Mouse (Mus musculus) splenic B cell, adult 2 months (primary cell): Measurements from ENCODE around the gene Maml3.

ENCODE experiments used
- DNase-seq: peaks from one replicate; pipeline ENCODE4 v3.0.0-alpha.2; 2011; ENCODE audit warnings: low read depth, low spot score
- H3K27me3 ChIP-seq: 2 replicates; pipeline ENCODE4 v1.6.1; 2012; ENCODE audit warnings: mild to moderate bottlenecking, low read length, moderate library complexity, mixed read lengths; ENCODE audit not compliant: control insufficient read depth, poor library complexity, insufficient read depth, severe bottlenecking
- H3K36me3 ChIP-seq: 2 replicates; pipeline ENCODE4 v1.6.1; 2012; ENCODE audit warnings: mild to moderate bottlenecking, low read length, moderate library complexity, mixed read lengths; ENCODE audit not compliant: control insufficient read depth, poor library complexity, insufficient read depth, severe bottlenecking

Gene Maml3

DNA sequence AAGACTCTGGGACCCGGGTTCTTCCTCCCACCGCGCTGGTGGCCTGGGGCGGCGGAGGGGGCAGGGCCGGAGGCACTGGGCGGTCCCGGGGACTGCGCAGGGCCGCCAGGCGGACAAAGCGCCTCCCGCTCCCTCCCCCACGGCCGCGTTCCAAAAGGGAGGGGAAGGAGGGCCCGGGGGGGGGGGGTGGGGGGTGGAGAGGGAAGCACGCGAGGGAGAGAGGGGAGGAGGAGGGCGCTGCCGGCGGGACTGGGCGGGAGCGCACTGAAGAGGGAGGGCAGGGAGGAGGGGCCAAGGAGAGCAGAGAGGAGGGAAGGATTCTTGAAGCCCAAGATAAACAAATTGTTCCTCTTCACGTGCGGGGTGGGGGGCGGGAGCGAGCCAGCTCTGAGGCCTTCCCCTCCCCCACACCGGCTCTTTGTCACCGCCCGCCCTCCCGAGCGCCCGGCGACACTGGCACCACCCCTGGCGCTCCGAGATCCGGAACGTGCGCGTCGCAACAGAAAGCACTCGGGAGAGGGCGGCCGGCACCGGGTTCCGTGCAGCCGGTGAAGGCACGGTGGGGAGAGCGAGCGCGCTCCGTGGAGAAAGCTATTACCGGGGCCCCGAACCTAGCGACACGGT is 2.8 kb downstream of the Maml3 start:
- H3K27me3 ChIP-seq, result no peaks in the 10 kb centered on the region
- no peaks in the 10 kb centered on the region for H3K36me3 ChIP-seq
- DNase-seq, result peak; percentile 90

DNA sequence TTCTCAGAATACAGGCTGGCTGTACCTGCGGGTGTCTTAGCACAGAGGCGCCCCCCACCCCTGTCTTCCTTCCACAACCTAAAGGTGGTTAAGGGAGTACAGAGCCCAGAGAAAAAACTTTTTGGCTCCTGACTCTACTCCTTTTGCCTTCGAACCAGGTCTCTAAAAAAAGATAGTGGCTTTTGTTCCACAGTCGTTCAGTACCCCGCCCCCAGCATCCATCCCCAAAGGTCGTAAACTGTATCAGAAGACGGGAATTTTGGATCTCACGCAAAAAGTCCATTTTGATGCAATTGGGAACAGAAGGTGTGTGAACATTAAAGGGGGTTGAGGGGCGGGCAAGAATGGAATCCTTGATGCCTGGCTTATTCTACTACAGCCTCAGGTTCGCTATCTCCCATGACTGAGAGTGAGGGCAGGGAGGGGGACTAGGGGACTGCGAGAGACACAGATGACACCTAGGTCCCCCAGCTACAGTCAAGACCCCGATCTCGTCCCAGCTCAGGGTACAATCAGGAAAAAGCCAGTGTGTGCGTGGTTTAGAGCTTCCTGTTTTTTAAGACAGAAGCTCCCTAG is 3.4 kb downstream of the Maml3 start:
- Histone ChIP-seq H3K36me3 (no peaks in the 10 kb centered on the region), H3K27me3 (no peaks in the 10 kb centered on the region)
- DNase-seq, result no peak

DNA sequence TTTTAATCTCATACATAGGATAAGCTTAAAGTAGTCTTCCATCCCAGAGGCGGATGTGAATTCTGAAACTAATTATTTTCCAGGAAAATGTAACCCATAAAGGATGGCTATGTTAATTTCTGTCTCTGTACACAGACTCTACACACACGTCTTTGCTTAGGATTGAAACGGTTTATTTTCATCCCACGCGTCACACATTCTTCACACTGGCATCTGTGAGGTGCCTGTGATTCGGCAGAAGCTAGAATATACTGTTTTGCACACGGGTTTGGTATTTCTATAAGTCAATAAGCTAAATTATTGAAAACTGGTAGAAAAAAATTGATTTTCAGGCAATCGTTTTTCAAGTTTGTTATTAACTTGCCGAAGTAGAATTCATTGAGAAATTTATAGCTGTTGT is 4.0 kb downstream of the Maml3 start:
- no peaks in the 10 kb centered on the region for H3K36me3 ChIP-seq
- no peaks in the 10 kb centered on the region for H3K27me3 ChIP-seq
- DNase-seq, result no peak

DNA sequence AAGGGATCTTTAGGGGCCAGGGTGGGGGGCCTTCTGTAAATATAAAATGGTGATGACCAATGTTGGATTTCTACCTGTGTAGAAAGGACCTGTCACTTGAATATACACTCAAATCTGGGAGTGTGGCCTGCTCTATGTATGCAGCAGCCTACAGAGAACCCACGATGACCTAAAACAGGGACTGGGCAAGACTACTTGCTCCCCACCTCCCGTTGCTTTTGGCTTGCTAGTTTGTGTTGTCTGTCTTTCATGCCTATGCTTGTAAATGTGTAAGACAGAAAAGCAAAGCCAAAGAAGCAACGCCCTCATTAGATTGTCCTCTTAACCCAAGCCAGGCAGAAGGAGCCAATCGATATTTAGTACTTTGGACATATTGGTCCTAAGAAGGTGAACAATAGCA is 4.6 kb downstream of the Maml3 start:
- DNase-seq, result no peak
- Histone ChIP-seq H3K36me3 (no peaks in the 10 kb centered on the region), H3K27me3 (no peaks in the 10 kb centered on the region)

DNA sequence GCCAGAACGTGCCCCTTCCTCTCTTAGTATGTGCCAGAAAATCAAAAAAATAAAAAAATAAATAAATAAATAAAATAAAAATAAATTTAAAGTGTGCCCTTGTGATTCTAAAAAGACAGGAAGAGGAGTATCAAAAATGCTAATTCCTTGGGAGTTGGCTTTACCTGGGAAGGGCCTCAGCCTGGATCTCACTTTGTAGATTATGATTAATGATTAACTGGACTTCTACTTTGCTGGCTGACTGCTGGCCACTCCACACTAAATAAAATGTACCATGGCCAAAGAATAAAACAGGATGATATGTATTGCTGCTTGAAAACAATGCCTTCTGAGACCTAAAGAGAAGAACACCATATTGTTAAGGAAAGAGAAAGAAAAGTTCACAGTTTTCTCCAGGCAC is 5.6 kb downstream of the Maml3 start:
- no peak for DNase-seq
- no peaks in the 10 kb centered on the region for H3K27me3 ChIP-seq
- no peaks in the 10 kb centered on the region for H3K36me3 ChIP-seq

DNA sequence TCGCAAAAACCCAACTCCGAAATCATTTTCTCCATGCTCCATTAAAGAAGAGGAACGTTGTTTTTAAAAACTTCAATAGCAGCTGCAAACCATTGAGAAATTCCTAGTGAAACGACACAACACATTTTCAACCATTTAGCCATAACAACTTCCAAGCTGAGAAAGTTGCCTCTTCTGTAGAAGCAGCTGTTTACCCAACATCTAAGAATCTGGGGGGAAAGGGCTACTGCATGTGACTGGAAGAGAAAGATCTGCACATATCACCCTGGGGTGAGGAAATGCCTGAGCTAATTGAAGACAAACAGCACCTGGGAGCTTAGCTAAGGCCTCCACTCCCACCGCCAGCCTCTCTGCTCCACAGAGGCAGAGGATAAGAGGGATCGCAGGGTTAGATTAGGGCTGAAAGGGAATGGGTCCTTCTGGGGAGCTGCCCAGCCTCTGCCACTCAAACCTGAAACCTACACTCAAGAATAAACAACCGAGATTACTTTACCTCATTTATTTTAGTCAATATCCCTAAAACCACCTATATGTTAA is 13.5 kb downstream of the Maml3 start:
- Histone ChIP-seq H3K27me3 (no peaks in the 10 kb centered on the region), H3K36me3 (no peaks in the 10 kb centered on the region)
- no peak for DNase-seq

DNA sequence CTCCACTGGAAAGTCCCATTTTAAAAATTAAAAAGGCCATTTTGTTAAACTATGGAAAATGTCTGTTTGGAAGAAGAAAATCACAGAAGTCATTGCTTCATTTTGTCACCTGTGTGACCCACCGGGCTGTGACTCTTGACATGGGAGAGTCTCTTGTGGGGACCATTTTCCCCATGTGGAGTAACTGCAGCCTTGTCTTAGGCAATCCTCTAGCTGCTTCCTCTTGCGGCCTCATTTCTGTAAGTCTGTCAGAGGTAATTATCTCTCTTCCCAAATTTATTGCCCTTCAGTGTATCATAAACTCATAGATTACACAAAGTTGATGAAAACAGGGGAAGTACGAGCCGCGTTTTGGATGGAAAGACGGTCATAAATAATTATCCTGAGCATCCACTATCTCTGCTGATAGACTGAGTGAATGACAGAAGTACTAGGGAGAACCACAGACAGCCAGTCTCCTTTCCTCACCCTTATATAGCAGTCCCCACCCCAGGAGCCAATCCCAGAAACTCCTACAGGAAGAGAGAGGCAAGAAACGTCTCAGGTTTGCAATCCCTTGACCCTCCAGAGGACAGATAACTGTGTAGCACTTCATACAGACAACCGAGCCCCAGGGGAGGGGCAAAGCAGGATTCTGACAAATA is 14.5 kb downstream of the Maml3 start:
- Histone ChIP-seq H3K36me3 (no peaks in the 10 kb centered on the region), H3K27me3 (no peaks in the 10 kb centered on the region)
- no peak for DNase-seq

DNA sequence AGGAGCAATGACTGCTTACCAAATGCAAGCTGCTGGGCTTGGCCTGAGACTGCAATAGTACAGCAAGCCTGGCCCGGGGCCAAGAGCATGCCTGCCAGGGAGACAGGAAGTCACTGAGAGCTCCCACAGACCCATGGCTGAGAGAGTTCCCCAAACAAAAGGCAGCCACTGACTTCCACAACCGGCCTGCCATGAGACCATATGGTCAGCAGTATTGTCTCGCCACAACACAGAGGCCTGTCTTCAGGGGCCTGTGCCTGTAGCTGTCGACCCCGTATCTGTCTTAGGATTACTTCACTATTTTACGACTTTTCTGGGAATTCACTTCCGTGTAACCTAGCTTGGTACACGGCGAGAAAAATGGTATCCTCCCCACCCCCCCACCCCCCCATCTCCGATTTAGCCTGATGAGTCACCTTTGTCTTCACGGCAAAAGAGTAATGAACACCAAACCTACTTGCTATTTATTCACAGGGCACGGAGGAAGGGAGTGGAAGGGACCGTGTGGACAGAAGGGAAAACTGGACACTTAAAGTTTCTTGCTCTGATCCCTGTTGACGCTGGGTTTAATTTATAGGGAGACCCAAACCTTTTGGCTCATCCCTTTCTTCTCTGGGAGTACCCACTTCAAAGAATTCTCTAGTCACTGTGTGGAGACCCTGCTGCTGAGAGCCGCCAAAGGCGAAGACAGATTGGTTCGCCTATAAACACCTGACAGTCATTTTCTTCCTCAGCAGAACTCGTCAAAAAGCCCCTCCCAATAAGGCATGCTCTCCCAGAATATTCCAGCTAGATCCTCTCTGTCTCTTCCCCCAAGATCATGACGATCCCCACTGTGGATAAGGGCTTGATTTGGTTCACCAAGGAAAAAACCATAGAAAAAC is 16.2 kb downstream of the Maml3 start:
- no peaks in the 10 kb centered on the region for H3K36me3 ChIP-seq
- DNase-seq, result peak; percentile 75
- H3K27me3 ChIP-seq, result no peaks in the 10 kb centered on the region

DNA sequence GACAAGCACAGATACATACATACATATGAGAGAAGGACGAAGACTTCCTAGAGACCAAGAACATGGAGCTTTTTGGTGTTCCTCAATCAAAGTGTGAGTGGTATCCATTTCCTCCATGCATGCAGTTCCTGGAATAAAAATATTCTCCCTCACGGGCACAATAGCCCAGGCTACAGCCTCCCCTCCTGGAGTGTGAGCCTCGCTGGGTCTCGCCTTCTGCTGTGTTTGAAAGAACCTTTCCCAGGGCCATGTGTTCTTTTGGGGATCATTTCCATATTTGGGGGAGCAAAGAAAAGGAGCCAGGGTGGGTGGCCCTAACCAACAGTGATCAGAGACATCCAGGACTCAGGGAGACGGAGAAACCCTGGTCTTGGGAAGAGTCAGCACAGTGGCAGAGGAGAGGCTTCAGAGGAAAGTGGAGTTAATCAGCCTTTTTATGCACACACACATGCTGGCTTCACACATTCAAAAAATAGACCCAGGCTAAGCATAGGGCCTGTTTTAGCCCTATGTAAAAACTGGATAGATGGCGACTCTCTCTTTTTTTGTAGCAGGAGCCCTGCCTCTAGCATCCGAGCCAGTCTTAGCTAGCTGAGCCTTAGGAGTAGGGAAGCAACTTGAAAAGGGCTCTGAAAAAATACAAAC is 17.1 kb downstream of the Maml3 start:
- Histone ChIP-seq H3K36me3 (no peaks in the 10 kb centered on the region), H3K27me3 (no peaks in the 10 kb centered on the region)
- no peak for DNase-seq

DNA sequence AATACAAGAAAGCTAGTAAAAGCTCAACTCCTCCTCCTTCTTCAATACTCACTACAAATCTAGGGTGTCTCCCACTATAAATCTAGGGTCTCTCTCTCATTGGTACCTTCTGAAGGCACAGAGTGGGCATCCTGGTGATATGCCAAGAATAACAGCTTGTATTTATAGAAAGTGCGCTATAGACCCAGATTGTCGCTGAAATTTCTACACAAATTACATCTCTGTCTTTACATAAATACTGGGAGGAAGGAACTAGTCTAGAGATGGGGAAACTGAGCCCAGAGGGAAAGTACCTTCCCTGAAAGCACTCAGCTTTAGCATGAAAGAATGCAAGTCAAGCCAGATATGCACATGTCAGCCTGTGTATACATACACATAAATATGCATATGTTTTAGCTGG is 26.1 kb downstream of the Maml3 start:
- no peak for DNase-seq
- no peaks in the 10 kb centered on the region for H3K27me3 ChIP-seq
- H3K36me3 ChIP-seq, result no peaks in the 10 kb centered on the region

DNA sequence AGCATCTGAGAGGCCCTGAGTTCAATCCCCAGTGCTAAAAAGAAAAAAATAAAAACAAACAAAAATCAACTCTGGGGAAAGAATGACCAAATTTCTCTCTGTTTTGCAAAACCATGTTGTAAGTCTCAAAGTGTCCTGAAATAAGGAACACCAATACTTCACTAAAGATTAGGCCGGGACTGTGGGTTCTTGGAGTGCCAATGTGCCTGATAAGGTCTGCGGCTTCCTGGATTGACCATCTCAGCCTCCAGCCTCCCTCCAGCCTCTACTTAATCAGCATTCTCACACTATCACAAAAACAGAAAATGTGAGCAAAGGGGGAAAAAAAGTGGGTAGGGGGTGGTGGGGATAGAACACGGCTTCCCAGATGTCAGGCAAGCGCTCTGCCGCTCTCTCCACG is 30.9 kb downstream of the Maml3 start:
- no peaks in the 10 kb centered on the region for H3K36me3 ChIP-seq
- no peak for DNase-seq
- H3K27me3 ChIP-seq, result no peaks in the 10 kb centered on the region

DNA sequence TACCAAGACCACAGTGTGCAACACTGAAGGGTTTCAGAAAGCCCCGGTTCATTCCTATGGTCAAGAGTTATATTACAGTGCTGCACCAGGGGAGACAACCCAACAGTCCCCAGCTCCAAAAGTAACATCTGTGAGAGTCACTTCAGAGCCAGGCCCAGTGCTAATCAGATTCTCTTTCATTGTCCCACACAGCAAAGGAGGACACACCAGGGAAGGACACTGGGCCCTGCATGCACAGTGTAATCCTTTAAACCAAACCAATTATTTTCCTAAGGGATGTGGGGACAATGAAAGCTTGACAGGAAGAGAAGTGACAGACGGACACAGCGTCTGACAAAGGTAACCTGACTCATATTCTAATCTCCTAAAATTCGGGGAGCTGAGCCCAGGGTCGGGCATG is 32.9 kb downstream of the Maml3 start:
- H3K36me3 ChIP-seq, result no peaks in the 10 kb centered on the region
- DNase-seq, result no peak
- no peaks in the 10 kb centered on the region for H3K27me3 ChIP-seq

DNA sequence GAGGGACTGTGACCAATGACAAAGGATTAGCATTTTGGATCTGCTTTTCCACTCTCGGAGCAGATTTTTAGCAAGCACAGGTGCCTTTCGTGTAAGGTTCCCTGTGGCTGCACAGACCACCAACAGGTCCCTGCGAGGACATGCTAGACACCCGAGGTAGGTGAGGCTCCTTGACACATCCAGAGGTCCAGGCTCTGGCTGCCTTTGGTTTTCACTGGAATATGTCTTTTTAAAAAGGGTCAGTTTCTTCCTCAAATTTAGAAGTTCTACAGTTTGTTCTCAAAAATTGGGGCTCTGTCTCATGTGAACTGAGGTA is 34.8 kb downstream of the Maml3 start:
- no peaks in the 10 kb centered on the region for H3K27me3 ChIP-seq
- H3K36me3 ChIP-seq, result no peaks in the 10 kb centered on the region
- no peak for DNase-seq

DNA sequence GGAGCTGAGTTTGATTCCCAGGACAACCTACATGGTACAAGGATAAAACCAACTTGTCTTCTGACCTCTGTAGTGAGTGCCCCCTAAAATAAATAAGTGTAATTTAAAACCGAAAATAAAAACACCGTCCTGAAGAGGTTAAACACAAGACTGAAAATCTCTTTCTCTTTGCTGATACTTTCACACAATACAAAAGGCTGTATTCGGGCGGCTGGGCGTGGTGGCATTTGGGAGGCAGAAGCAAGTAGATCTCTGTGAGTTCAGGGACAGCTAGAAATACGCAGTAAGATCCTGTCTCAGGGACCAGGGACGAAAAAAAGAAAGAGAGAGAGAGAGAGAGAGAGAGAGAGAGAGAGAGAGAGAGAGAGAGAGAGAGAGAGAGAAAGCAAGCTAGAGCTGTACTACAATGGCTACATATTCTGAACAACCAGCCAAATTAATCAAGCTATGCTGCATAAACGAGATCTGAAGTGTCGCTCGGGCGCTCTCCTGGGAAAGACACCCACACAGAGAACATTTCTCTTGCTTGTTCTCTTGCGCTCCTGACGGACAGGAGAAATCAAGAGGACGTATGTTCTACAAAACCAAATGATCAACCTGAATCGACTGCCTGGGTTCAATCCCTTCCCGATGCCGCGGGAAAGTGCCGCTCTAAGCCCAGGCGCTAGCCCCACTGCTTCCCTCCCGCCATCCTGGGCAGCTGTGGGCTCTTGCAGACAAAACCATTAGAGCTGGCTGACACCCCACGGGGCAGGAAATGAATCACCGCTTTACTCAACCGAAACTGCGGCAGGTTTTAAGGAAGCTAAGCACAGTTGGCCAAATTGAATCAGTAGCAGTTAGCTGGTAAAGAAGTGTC is 35.3 kb downstream of the Maml3 start:
- DNase-seq, result peak; percentile 91
- H3K27me3 ChIP-seq, result no peaks in the 10 kb centered on the region
- no peaks in the 10 kb centered on the region for H3K36me3 ChIP-seq
